Comparison of ENCODE assay signal across 8 mouse cellular contexts in the genomic region with DNA sequence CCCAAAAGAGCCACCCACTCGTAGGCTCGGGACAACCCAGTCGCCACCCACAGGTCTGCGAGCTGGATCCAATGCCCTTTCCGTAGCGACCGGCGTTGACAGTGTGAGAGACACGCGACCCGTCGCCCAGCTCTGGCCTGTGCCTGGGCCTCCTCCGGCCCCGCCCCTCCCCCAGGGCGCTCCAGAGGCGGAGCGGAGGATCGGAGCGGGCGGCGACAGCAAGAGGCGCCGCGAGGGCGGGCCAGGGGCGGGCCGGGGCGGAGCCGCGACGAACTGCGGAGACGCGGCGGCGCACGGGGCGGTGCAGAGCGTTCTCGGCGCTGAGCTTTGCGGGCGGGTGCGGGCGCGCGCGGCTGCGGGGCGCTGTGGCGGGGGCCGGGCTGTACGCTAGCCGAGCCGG. TPM values are rescaled to one million over a fixed set of nuclear protein-coding genes. Genes with fewer than 3 reads are reported as not detected.
DNase-seq lines count a peak whose midpoint lies in the region; ATAC-seq and TF ChIP-seq lines count a peak whose summit lies in the region.

A gene (plus strand): TSS at position 325 of the 400 bp plus-strand sequence.

- peak; percentile 85; the same call in 1 of the 2 replicates for TF ChIP-seq POLR2A in bone marrow, adult 2 months (IDR thresholded peaks at IDR 0.05; ENCODE audit: borderline replicate concordance, control insufficient read depth, low read depth, low read length)

- under 1% methylated on average over 55 of the region's 55 CpGs for WGBS in bone marrow, adult 2 months
- 0% methylated on average over 34 of the region's 55 CpGs for WGBS in embryonic facial prominence, embryonic 15.5 days
- under 1% methylated on average over 44 of the region's 55 CpGs for WGBS in kidney, embryonic 14.5 days
- under 1% methylated on average over 35 of the region's 55 CpGs for WGBS in limb, embryonic 15.5 days

- H3K4me1 ChIP-seq in bone marrow, adult 2 months (ENCODE audit: control insufficient read depth, insufficient read depth, low read length), result peaks cover 3% of the 10 kb centered on the region; the same call in 1 of the 2 replicates
- H3K4me1 ChIP-seq in embryonic facial prominence, embryonic 15.5 days, result peaks cover 64% of the 10 kb centered on the region
- H3K4me1 ChIP-seq in kidney, embryonic 14.5 days (ENCODE audit: control insufficient read depth, insufficient read depth, low read length), result peaks cover 43% of the 10 kb centered on the region
- peaks cover 70% of the 10 kb centered on the region for H3K4me1 ChIP-seq in limb, embryonic 15.5 days

- peak within 1 kb of the TSS; percentile 64 for H3K9ac ChIP-seq in embryonic facial prominence, embryonic 15.5 days
- H3K9ac ChIP-seq in kidney, embryonic 14.5 days (ENCODE audit: low read depth, low read length), result peak within 1 kb of the TSS; percentile 77
- H3K9ac ChIP-seq in limb, embryonic 15.5 days, result peak within 1 kb of the TSS; percentile 76

- no peaks in the 10 kb centered on the region for H3K9me3 ChIP-seq in embryonic facial prominence, embryonic 15.5 days (replicated peaks)
- no peaks in the 10 kb centered on the region for H3K9me3 ChIP-seq in kidney, embryonic 14.5 days (ENCODE audit: control insufficient read depth, low read length)
- H3K9me3 ChIP-seq in limb, embryonic 15.5 days, result no peaks in the 10 kb centered on the region

- peak; percentile 83 for DNase-seq in 3T3-L1 (ENCODE audit: low read depth, low spot score)
- DNase-seq in heart, adult 9 months (ENCODE audit: low spot score in 2 of 2), result peak; percentile 92 to 93
- peak; percentile 61 to 83 for DNase-seq in monocyte, adult 2 months (ENCODE audit: low read depth in 1 of 2, low spot score in 2 of 2)
- peak; percentile 93 for DNase-seq in spleen, postnatal 36 days (ENCODE audit: low spot score in 2 of 2)

- peak within 1 kb of the TSS; percentile 93 for H3K4me2 ChIP-seq in embryonic facial prominence, embryonic 15.5 days (replicated peaks)
- peak within 1 kb of the TSS; percentile 55 for H3K4me2 ChIP-seq in kidney, embryonic 14.5 days (replicated peaks; ENCODE audit: low read depth, low read length)
- peak within 1 kb of the TSS; percentile 95 for H3K4me2 ChIP-seq in limb, embryonic 15.5 days

- no peaks in the 10 kb centered on the region for H3K27me3 ChIP-seq in embryonic facial prominence, embryonic 15.5 days
- H3K27me3 ChIP-seq in kidney, embryonic 14.5 days (ENCODE audit: control insufficient read depth, insufficient read depth, low read length), result no peaks in the 10 kb centered on the region
- H3K27me3 ChIP-seq in limb, embryonic 15.5 days, result no peaks in the 10 kb centered on the region

- peak within 1 kb of the TSS; percentile 71 for H3K27ac ChIP-seq in bone marrow, adult 2 months (ENCODE audit: control insufficient read depth, insufficient read depth, low read depth, low read length, poor library complexity)
- peak within 1 kb of the TSS; percentile 68 for H3K27ac ChIP-seq in embryonic facial prominence, embryonic 15.5 days (replicated peaks)
- H3K27ac ChIP-seq in kidney, embryonic 14.5 days (ENCODE audit: low read depth, low read length), result no peak within 1 kb of the TSS; the same call in 1 of the 2 replicates
- peak within 1 kb of the TSS; percentile 71 for H3K27ac ChIP-seq in limb, embryonic 15.5 days

- ATAC-seq in embryonic facial prominence, embryonic 15.5 days (ENCODE audit: insufficient number of reproducible peaks, low FRiP score, low TSS enrichment, low read depth), result peak; percentile 90
- peak; percentile 85 for ATAC-seq in kidney, embryonic 14.5 days (ENCODE audit: low FRiP score, low TSS enrichment)
- ATAC-seq in limb, embryonic 15.5 days (ENCODE audit: insufficient number of reproducible peaks, low FRiP score, low TSS enrichment, low read depth), result peak; percentile 89

- no peak for TF ChIP-seq CTCF in bone marrow, adult 2 months (IDR thresholded peaks at IDR 0.05; ENCODE audit: control insufficient read depth, insufficient read depth, low read length)

- no peaks in the 10 kb centered on the region for H3K36me3 ChIP-seq in embryonic facial prominence, embryonic 15.5 days
- H3K36me3 ChIP-seq in kidney, embryonic 14.5 days (ENCODE audit: control insufficient read depth, insufficient read depth, low read length), result peaks cover 5% of the 10 kb centered on the region; the same call in 1 of the 2 replicates
- H3K36me3 ChIP-seq in limb, embryonic 15.5 days, result no peaks in the 10 kb centered on the region

- peak within 1 kb of the TSS; percentile 83 for H3K4me3 ChIP-seq in bone marrow, adult 2 months (replicated peaks; ENCODE audit: control insufficient read depth, low read depth, low read length)
- peak within 1 kb of the TSS; percentile 81 for H3K4me3 ChIP-seq in embryonic facial prominence, embryonic 15.5 days (replicated peaks)
- H3K4me3 ChIP-seq in kidney, embryonic 14.5 days (ENCODE audit: low read length), result peak within 1 kb of the TSS; percentile 84
- H3K4me3 ChIP-seq in limb, embryonic 15.5 days, result peak within 1 kb of the TSS; percentile 87

RNA-seq across cellular contexts. Expression of the gene that starts here (rescaled TPM):
- 42.4 and 47.6 TPM in 2 replicates for polyA plus RNA-seq in bone marrow, adult 2 months (2011; ENCODE audit: insufficient read depth, insufficient read length, low replicate concordance, missing spikeins)
- 8.3 and 11.2 TPM in 2 replicates for polyA plus RNA-seq in embryonic facial prominence, embryonic 15.5 days (2015; fragmentation: Nextera tagmentation; extraction: Ambion mirVana)
- 8.9 and 10.1 TPM in 2 replicates for polyA plus RNA-seq in kidney, embryonic 14.5 days (2014; fragmentation: Nextera tagmentation; extraction: Ambion mirVana)
- polyA plus RNA-seq in limb, embryonic 15.5 days (2015; fragmentation: Nextera tagmentation; extraction: Ambion mirVana), result 6.5 and 8.1 TPM in 2 replicates
